ENCODE assay signal across 11 mouse cellular contexts in genomic region chr1:167617995-167618489, GRCm38 (mm10). TPM values are rescaled to one million over a fixed set of nuclear protein-coding genes. Genes with fewer than 3 reads are reported as not detected.
DNase-seq lines count a peak whose midpoint lies in the region; ATAC-seq and TF ChIP-seq lines count a peak whose summit lies in the region.
"Had no signal": no experiment of that assay in that cellular context is flagged by ENCODE, and none has a peak within 500 bp of the region (broad histone marks: within the 10 kb centered on the region; RNA-seq: fewer than 3 reads in every experiment).

No protein-coding gene starts in this region.

- intact Hi-C loops in heart, postnatal 25 days (cut with DNase I): no loop called here

- no peak for DNase-seq in hindbrain, embryonic 14.5 days (ENCODE audit: low spot score)
- DNase-seq in cerebellum, postnatal 25 days: peak; percentile 40 to 45
- DNase-seq in heart, postnatal 25 days (ENCODE audit: low spot score): peak; percentile 34
- DNase-seq in liver, postnatal 0 days: peak; percentile 52
- no peak for DNase-seq in c-Kit-positive CD71-positive TER-119-positive erythroid progenitor cells, embryonic 14.5 days (ENCODE audit: low spot score)
- no peak for DNase-seq in right cerebral cortex, postnatal 14 days
- DNase-seq in embryo, embryonic 9.5 days (ENCODE audit: extremely low spot score): no peak

- peak; percentile 94 for ATAC-seq in hindbrain, embryonic 16.5 days
- no peak for ATAC-seq in hindbrain, embryonic 14.5 days (ENCODE audit: low FRiP score)
- peak; percentile 88 for ATAC-seq in liver, postnatal 0 days
- ATAC-seq: Patski had no signal

- TF ChIP-seq CTCF in liver, postnatal 0 days (IDR thresholded peaks at IDR 0.05; ENCODE audit: low read depth): no peak

- peak overlapping the region; percentile 30 for H3K4me2 ChIP-seq in hindbrain, embryonic 16.5 days (ENCODE audit: low read length)
- H3K4me2 ChIP-seq in hindbrain, embryonic 14.5 days (replicated peaks): no peak overlapping the region
- H3K4me2 ChIP-seq in liver, postnatal 0 days (ENCODE audit: low read depth, low read length): no peak overlapping the region
- H3K4me2 ChIP-seq: embryonic facial prominence, embryonic 15.5 days; limb, embryonic 12.5 days had no signal

- no peak for TF ChIP-seq EP300 in liver, postnatal 0 days (IDR thresholded peaks at IDR 0.05; ENCODE audit: low read depth)

- H3K27me3 ChIP-seq in hindbrain, embryonic 16.5 days (replicated peaks; ENCODE audit: control insufficient read depth, insufficient read depth, low read length): no peaks in the 10 kb centered on the region
- no peaks in the 10 kb centered on the region for H3K27me3 ChIP-seq in hindbrain, embryonic 14.5 days (ENCODE audit: control insufficient read depth, insufficient read depth, low read length)
- H3K27me3 ChIP-seq in liver, postnatal 0 days (ENCODE audit: insufficient read depth, low read length): no peaks in the 10 kb centered on the region
- H3K27me3 ChIP-seq: embryonic facial prominence, embryonic 15.5 days had no signal

- no peaks in the 10 kb centered on the region for H3K9me3 ChIP-seq in hindbrain, embryonic 16.5 days (ENCODE audit: control insufficient read depth, low read length)
- H3K9me3 ChIP-seq in hindbrain, embryonic 14.5 days (ENCODE audit: control insufficient read depth, low read length): no peaks in the 10 kb centered on the region
- no peaks in the 10 kb centered on the region for H3K9me3 ChIP-seq in liver, postnatal 0 days (ENCODE audit: low read length)
- H3K9me3 ChIP-seq: embryonic facial prominence, embryonic 15.5 days; limb, embryonic 12.5 days had no signal

- 70% methylated on average over 18 of the region's 18 CpGs for WGBS in hindbrain, embryonic 16.5 days
- WGBS in hindbrain, embryonic 14.5 days: 75% methylated on average over 18 of the region's 18 CpGs
- 63% methylated on average over 18 of the region's 18 CpGs for WGBS in liver, postnatal 0 days (ENCODE audit: insufficient replicate concordance)

- H3K36me3 ChIP-seq in hindbrain, embryonic 16.5 days (ENCODE audit: control insufficient read depth, insufficient read depth, low read length): no peaks in the 10 kb centered on the region
- no peaks in the 10 kb centered on the region for H3K36me3 ChIP-seq in hindbrain, embryonic 14.5 days (replicated peaks; ENCODE audit: control insufficient read depth, insufficient read depth)
- H3K36me3 ChIP-seq in liver, postnatal 0 days (replicated peaks; ENCODE audit: insufficient read depth, low read length): no peaks in the 10 kb centered on the region
- H3K36me3 ChIP-seq: embryonic facial prominence, embryonic 15.5 days; limb, embryonic 12.5 days had no signal

- no peak overlapping the region for H3K9ac ChIP-seq in hindbrain, embryonic 16.5 days (ENCODE audit: low read depth, low read length)
- H3K9ac ChIP-seq in hindbrain, embryonic 14.5 days: no peak overlapping the region
- no peak overlapping the region for H3K9ac ChIP-seq in liver, postnatal 0 days (replicated peaks)
- H3K9ac ChIP-seq: embryonic facial prominence, embryonic 15.5 days; limb, embryonic 12.5 days had no signal

- H3K27ac ChIP-seq in hindbrain, embryonic 16.5 days (ENCODE audit: low read depth, low read length): no peak overlapping the region
- H3K27ac ChIP-seq in hindbrain, embryonic 14.5 days: no peak overlapping the region
- no peak overlapping the region for H3K27ac ChIP-seq in liver, postnatal 0 days (ENCODE audit: low read depth)
- H3K27ac ChIP-seq: embryonic facial prominence, embryonic 15.5 days; limb, embryonic 12.5 days had no signal

- no peaks in the 10 kb centered on the region; the same call in 1 of the 2 replicates for H3K4me1 ChIP-seq in hindbrain, embryonic 16.5 days (ENCODE audit: control insufficient read depth, insufficient read depth, low read depth, low read length)
- H3K4me1 ChIP-seq in hindbrain, embryonic 14.5 days (replicated peaks; ENCODE audit: control insufficient read depth, insufficient read depth, low read length): no peaks in the 10 kb centered on the region
- no peaks in the 10 kb centered on the region for H3K4me1 ChIP-seq in liver, postnatal 0 days (ENCODE audit: insufficient read depth)
- H3K4me1 ChIP-seq: limb, embryonic 12.5 days had no signal

- no peak overlapping the region for H3K4me3 ChIP-seq in hindbrain, embryonic 16.5 days (ENCODE audit: low read length)
- H3K4me3 ChIP-seq in hindbrain, embryonic 14.5 days (replicated peaks; ENCODE audit: low read length): no peak overlapping the region
- no peak overlapping the region for H3K4me3 ChIP-seq in liver, postnatal 0 days (ENCODE audit: low read depth, low read length)
- H3K4me3 ChIP-seq: embryonic facial prominence, embryonic 15.5 days; limb, embryonic 12.5 days had no signal

RNA-seq across cellular contexts. Expression of gene Rxrg, which starts 19.9 kb away (rescaled TPM):
- polyA plus RNA-seq in hindbrain, embryonic 16.5 days (2015; fragmentation: Nextera tagmentation; extraction: Ambion mirVana): 19.7 and 21.4 TPM in 2 replicates
- polyA plus RNA-seq in hindbrain, embryonic 14.5 days (2014; fragmentation: Nextera tagmentation; extraction: Ambion mirVana): 9.3 and 12.7 TPM in 2 replicates
- 10 to 100 TPM; 63.8 to 66.6 TPM for total RNA-seq in heart, postnatal 25 days (2021)
- polyA plus RNA-seq in liver, postnatal 0 days (2015; fragmentation: Nextera tagmentation; extraction: Ambion mirVana): 0.19 and 0.49 TPM in 2 replicates
- polyA plus RNA-seq: Patski had no signal

Comparison
In these comparisons a context has a peak if more than half of its experiments do, and no peak if none do; other contexts are left out.
1. DNase-seq: peak in cerebellum, postnatal 25 days (2 of 2), heart, postnatal 25 days (single experiment) and liver, postnatal 0 days (single experiment); none in hindbrain, embryonic 14.5 days (single experiment), c-Kit-positive CD71-positive TER-119-positive erythroid progenitor cells, embryonic 14.5 days (single experiment), right cerebral cortex, postnatal 14 days (single experiment) and embryo, embryonic 9.5 days (single experiment).